Mouse (Mus musculus): ENCODE measurements around the gene Slc25a34. TPM values are rescaled to one million over a fixed set of nuclear protein-coding genes. Genes with fewer than 3 reads are reported as not detected.

Gene Slc25a34
- polyA plus RNA-seq, 1 experiment from 2014 or later: 1.6 TPM

GRCm38 (mm10) chr4:141635991-141636390, 12.4 kb upstream of the Slc25a34 start:
- ATAC-seq (ENCODE audit: insufficient read depth, low FRiP score): no peak
- peaks cover 9% of the 10 kb centered on the region for H3K36me3 ChIP-seq (ENCODE audit: control insufficient read depth, insufficient read depth, low read length)

GRCm38 (mm10) chr4:141632111-141632873, 8.7 kb upstream of the Slc25a34 start:
- H3K27ac ChIP-seq (ENCODE audit: low read length): no peak overlapping the region
- H3K4me1 ChIP-seq (ENCODE audit: control insufficient read depth, insufficient read depth, low read length): no peaks in the 10 kb centered on the region
- H3K27me3 ChIP-seq (ENCODE audit: control insufficient read depth, insufficient read depth, low read length): no peaks in the 10 kb centered on the region
- no peak for ATAC-seq (ENCODE audit: insufficient read depth, low FRiP score)
- H3K4me2 ChIP-seq (ENCODE audit: low read depth, low read length): no peak overlapping the region
- no peak overlapping the region for H3K4me3 ChIP-seq (replicated peaks; ENCODE audit: low read length)
- 90% methylated on average over 21 of the region's 21 CpGs for WGBS
- H3K36me3 ChIP-seq (ENCODE audit: control insufficient read depth, insufficient read depth, low read length): peaks cover 17% of the 10 kb centered on the region
- no peaks in the 10 kb centered on the region for H3K9me3 ChIP-seq (replicated peaks; ENCODE audit: control insufficient read depth, low read length)
- H3K9ac ChIP-seq (ENCODE audit: low read length): no peak overlapping the region

More at GRCm38 (mm10) chr4:141635991-141636390, 12.4 kb upstream of the Slc25a34 start:
- Histone ChIP-seq H3K27ac (ENCODE audit: low read length) (no peak overlapping the region), H3K4me1 (ENCODE audit: control insufficient read depth, insufficient read depth, low read length) (no peaks in the 10 kb centered on the region), H3K9me3 (replicated peaks; ENCODE audit: control insufficient read depth, low read length) (no peaks in the 10 kb centered on the region), H3K4me2 (ENCODE audit: low read depth, low read length) (no peak overlapping the region), H3K27me3 (ENCODE audit: control insufficient read depth, insufficient read depth, low read length) (no peaks in the 10 kb centered on the region), H3K9ac (ENCODE audit: low read length) (no peak overlapping the region), H3K4me3 (replicated peaks; ENCODE audit: low read length) (no peak overlapping the region)
- WGBS: 80% methylated on average over 9 of the region's 9 CpGs

DNA sequence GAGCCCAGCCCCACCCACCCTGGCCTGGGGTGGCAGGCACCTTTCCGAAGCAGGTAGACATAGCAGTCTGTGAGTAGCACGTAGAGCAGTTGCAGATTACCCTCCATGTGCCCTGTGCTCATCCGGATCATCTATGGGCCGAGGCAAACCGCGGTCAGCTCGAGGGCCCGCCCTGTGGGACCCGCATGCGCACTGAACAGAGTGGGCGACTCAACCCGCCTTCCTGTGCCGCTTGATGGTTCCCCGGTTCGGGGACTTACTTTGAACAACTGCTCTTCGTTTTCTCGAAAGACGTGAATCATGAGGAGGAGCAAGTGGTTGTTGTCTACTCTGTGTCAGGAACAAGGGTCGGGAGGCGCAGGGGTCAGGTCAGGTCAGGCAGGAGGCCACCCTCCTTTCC, 7.6 kb upstream of the Slc25a34 start:
- Histone ChIP-seq H3K4me3 (replicated peaks; ENCODE audit: low read length) (no peak overlapping the region), H3K4me1 (ENCODE audit: control insufficient read depth, insufficient read depth, low read length) (no peaks in the 10 kb centered on the region), H3K27ac (ENCODE audit: low read length) (no peak overlapping the region), H3K9ac (ENCODE audit: low read length) (no peak overlapping the region), H3K36me3 (ENCODE audit: control insufficient read depth, insufficient read depth, low read length) (peaks cover 22% of the 10 kb centered on the region), H3K27me3 (ENCODE audit: control insufficient read depth, insufficient read depth, low read length) (no peaks in the 10 kb centered on the region), H3K4me2 (ENCODE audit: low read depth, low read length) (no peak overlapping the region), H3K9me3 (replicated peaks; ENCODE audit: control insufficient read depth, low read length) (no peaks in the 10 kb centered on the region)
- no peak for ATAC-seq (ENCODE audit: insufficient read depth, low FRiP score)
- 95% methylated on average over 20 of the region's 20 CpGs for WGBS

DNA sequence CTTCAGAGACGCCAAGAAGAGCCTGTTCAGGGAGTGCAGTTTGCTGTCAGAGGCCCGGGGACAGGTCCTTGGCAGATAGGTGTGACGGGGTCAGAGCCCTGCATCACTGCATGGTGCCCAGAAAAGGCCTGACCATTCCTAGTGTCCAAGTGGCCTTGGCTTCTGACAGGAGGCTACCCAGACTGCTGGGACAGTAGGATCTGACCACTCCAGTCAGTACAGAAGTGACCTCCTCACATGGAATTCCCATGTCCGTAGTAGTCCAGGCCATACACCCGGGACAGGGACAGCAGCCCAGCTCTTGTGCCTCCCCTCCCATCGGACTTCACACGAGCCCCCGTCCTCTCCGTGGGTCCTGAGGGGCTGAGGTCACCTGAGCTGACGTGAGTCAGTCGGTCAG, 6.4 kb upstream of the Slc25a34 start:
- 89% methylated on average over 11 of the region's 11 CpGs for WGBS
- Histone ChIP-seq H3K36me3 (ENCODE audit: control insufficient read depth, insufficient read depth, low read length) (peaks cover 24% of the 10 kb centered on the region), H3K4me2 (ENCODE audit: low read depth, low read length) (no peak overlapping the region), H3K4me1 (ENCODE audit: control insufficient read depth, insufficient read depth, low read length) (no peaks in the 10 kb centered on the region), H3K27me3 (ENCODE audit: control insufficient read depth, insufficient read depth, low read length) (no peaks in the 10 kb centered on the region), H3K9me3 (replicated peaks; ENCODE audit: control insufficient read depth, low read length) (no peaks in the 10 kb centered on the region), H3K27ac (ENCODE audit: low read length) (no peak overlapping the region), H3K9ac (ENCODE audit: low read length) (no peak overlapping the region; the same call in 1 of the 2 replicates), H3K4me3 (replicated peaks; ENCODE audit: low read length) (no peak overlapping the region)
- ATAC-seq (ENCODE audit: insufficient read depth, low FRiP score): no peak

DNA sequence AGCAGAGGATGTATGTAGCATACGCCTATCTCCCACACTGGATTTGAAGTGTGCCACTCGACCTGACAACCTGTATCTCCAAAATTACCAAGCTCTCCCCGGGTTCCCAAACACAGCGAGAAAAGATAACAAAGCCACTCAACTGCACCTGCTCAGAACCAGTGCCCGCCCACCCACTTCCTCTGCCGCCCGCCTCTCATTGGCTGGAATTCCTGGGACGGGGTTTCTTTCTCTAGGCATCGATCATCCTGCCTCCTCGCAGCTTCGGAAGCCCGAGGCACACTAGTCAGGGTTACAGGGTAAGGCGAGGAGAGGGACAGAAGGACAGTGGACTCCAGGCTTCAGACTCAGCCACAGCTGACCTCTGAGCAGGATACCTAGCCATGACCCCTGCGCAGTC, 5.0 kb upstream of the Slc25a34 start:
- no peak for ATAC-seq (ENCODE audit: insufficient read depth, low FRiP score)
- H3K27ac ChIP-seq (ENCODE audit: low read length): no peak overlapping the region
- no peaks in the 10 kb centered on the region for H3K9me3 ChIP-seq (replicated peaks; ENCODE audit: control insufficient read depth, low read length)
- WGBS: 77% methylated on average over 14 of the region's 14 CpGs
- no peak overlapping the region for H3K4me2 ChIP-seq (ENCODE audit: low read depth, low read length)
- no peaks in the 10 kb centered on the region for H3K27me3 ChIP-seq (ENCODE audit: control insufficient read depth, insufficient read depth, low read length)
- peaks cover 24% of the 10 kb centered on the region for H3K36me3 ChIP-seq (ENCODE audit: control insufficient read depth, insufficient read depth, low read length)
- peaks cover 4% of the 10 kb centered on the region; the same call in 1 of the 2 replicates for H3K4me1 ChIP-seq (ENCODE audit: control insufficient read depth, insufficient read depth, low read length)
- H3K9ac ChIP-seq (ENCODE audit: low read length): no peak overlapping the region
- H3K4me3 ChIP-seq (replicated peaks; ENCODE audit: low read length): no peak overlapping the region

DNA sequence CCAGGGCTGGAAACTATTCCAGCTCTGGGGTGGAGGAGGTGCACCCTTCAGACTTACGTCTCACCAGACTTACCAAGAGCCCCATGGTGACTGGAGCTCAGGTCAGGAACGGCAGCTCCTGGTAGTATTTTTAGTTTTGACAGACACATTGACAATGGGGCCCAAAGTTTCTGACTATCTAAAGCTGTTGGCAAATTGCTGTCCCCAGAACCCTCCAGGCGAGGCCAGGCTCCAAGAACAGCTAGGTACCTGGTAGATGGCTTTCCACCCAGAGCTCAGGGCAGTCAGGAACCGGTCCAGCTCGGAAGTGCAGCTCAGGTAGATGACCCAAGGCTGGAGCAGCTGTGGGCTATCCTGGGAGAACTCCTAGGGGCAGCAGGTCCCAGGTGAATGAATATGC, 3.9 kb upstream of the Slc25a34 start:
- Histone ChIP-seq H3K36me3 (ENCODE audit: control insufficient read depth, insufficient read depth, low read length) (peaks cover 24% of the 10 kb centered on the region), H3K9ac (ENCODE audit: low read length) (no peak overlapping the region)
- 86% methylated on average over 5 of the region's 5 CpGs for WGBS

DNA sequence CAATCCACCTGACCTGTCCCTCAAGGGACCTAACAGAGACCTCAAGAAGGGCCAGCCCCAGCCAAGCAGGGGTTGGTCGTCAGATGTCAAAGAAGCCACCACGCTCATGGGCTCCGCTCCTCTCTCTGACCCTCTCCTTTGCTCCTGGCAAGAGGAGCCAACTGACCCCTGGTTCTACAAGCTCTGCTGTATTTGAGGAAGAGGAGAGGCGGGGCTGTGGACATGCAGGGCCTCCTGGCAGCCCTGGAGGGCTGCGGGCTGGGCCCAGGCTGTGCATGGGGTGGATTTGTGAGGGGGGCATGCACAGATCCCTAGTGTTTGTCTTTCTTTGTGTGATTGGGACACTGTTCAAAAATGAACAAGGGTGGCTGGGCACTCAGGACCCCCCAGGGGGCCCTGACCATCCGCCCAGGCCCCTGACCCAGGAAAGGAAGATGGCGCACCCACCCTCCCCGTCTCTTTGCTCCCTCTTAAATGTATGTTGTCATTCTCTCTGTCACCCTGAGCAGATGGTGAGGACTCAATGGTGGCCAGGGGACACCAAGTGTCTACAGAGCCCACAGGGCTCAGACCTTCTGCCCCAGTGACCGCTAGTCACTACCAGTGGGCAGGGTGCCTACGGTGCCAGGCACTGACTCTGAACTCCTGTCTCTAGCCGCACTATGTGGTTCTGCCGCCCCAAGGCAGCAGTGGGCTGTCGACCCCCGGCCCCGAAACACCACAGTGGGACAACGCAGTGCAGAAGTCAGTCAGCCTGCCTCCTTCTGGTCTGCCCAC, 2.3 kb upstream of the Slc25a34 start:
- peaks cover 15% of the 10 kb centered on the region for H3K36me3 ChIP-seq (ENCODE audit: control insufficient read depth, insufficient read depth, low read length)

More for the DNA sequence above, 3.9 kb upstream of the Slc25a34 start:
- Histone ChIP-seq H3K4me3 (replicated peaks; ENCODE audit: low read length) (no peak overlapping the region), H3K27me3 (ENCODE audit: control insufficient read depth, insufficient read depth, low read length) (no peaks in the 10 kb centered on the region), H3K4me2 (ENCODE audit: low read depth, low read length) (no peak overlapping the region), H3K4me1 (ENCODE audit: control insufficient read depth, insufficient read depth, low read length) (peaks cover 7% of the 10 kb centered on the region), H3K27ac (ENCODE audit: low read length) (no peak overlapping the region), H3K9me3 (replicated peaks; ENCODE audit: control insufficient read depth, low read length) (no peaks in the 10 kb centered on the region)
- ATAC-seq (ENCODE audit: insufficient read depth, low FRiP score): no peak

GRCm38 (mm10) chr4:141624983-141625773, 1.6 kb upstream of the Slc25a34 start:
- Histone ChIP-seq H3K36me3 (ENCODE audit: control insufficient read depth, insufficient read depth, low read length) (peaks cover 15% of the 10 kb centered on the region), H3K27me3 (ENCODE audit: control insufficient read depth, insufficient read depth, low read length) (no peaks in the 10 kb centered on the region), H3K4me2 (ENCODE audit: low read depth, low read length) (no peak overlapping the region), H3K9ac (ENCODE audit: low read length) (no peak overlapping the region), H3K9me3 (replicated peaks; ENCODE audit: control insufficient read depth, low read length) (no peaks in the 10 kb centered on the region), H3K4me3 (replicated peaks; ENCODE audit: low read length) (no peak overlapping the region), H3K27ac (ENCODE audit: low read length) (no peak overlapping the region; the same call in 1 of the 2 replicates), H3K4me1 (ENCODE audit: control insufficient read depth, insufficient read depth, low read length) (peaks cover 7% of the 10 kb centered on the region)
- ATAC-seq (ENCODE audit: insufficient read depth, low FRiP score): no peak
- 73% methylated on average over 19 of the region's 19 CpGs for WGBS

More for the DNA sequence above, 2.3 kb upstream of the Slc25a34 start:
- no peak overlapping the region for H3K4me2 ChIP-seq (ENCODE audit: low read depth, low read length)
- H3K27ac ChIP-seq (ENCODE audit: low read length): no peak overlapping the region; the same call in 1 of the 2 replicates
- ATAC-seq (ENCODE audit: insufficient read depth, low FRiP score): no peak
- WGBS: 85% methylated on average over 16 of the region's 16 CpGs
- H3K27me3 ChIP-seq (ENCODE audit: control insufficient read depth, insufficient read depth, low read length): no peaks in the 10 kb centered on the region
- H3K9ac ChIP-seq (ENCODE audit: low read length): no peak overlapping the region
- H3K4me3 ChIP-seq (replicated peaks; ENCODE audit: low read length): no peak overlapping the region
- H3K9me3 ChIP-seq (replicated peaks; ENCODE audit: control insufficient read depth, low read length): no peaks in the 10 kb centered on the region
- peaks cover 7% of the 10 kb centered on the region for H3K4me1 ChIP-seq (ENCODE audit: control insufficient read depth, insufficient read depth, low read length)
